15 mouse cellular contexts compared by ENCODE assay signal in genomic region chr13:60508054-60508453, GRCm38 (mm10).
A peak's percentile ranks its signal among the peaks of the same experiment; 100 is the strongest.
DNase-seq lines count a peak whose midpoint lies in the region; ATAC-seq and TF ChIP-seq lines count a peak whose summit lies in the region.
"Had no signal": no experiment of that assay in that cellular context is flagged by ENCODE, and none has a peak within 500 bp of the region (broad histone marks: within the 10 kb centered on the region; RNA-seq: fewer than 3 reads in every experiment).

No protein-coding gene starts in this region.

- no peak for DNase-seq in layer of hippocampus, adult 2 months (ENCODE audit: low spot score in 2 of 2)
- DNase-seq in layer of hippocampus, postnatal 36 days: no peak
- DNase-seq in embryonic facial prominence, embryonic 11.5 days (ENCODE audit: low spot score): peak; percentile 62
- peak; percentile 57 to 63 for DNase-seq in kidney, postnatal 25 days
- DNase-seq in cerebellum, adult 11 months: no peak
- no peak for DNase-seq in forebrain, embryonic 14.5 days (ENCODE audit: low spot score)
- no peak for DNase-seq in layer of hippocampus, adult 9-10 months (ENCODE audit: low spot score)
- DNase-seq: adrenal gland, postnatal 14 days; cerebellum, adult 9-11 months; forebrain, postnatal 0 days; spleen, adult 18-20 months had no signal

- H3K9me3 ChIP-seq in embryonic facial prominence, embryonic 11.5 days (replicated peaks; ENCODE audit: control insufficient read depth, low read length): no peaks in the 10 kb centered on the region
- no peaks in the 10 kb centered on the region for H3K9me3 ChIP-seq in forebrain, embryonic 14.5 days (replicated peaks; ENCODE audit: control insufficient read depth, low read length)
- H3K9me3 ChIP-seq: limb, embryonic 12.5 days; neural tube, embryonic 15.5 days had no signal

- no peak overlapping the region for H3K4me2 ChIP-seq in embryonic facial prominence, embryonic 11.5 days (ENCODE audit: low read depth, low read length)
- no peak overlapping the region for H3K4me2 ChIP-seq in forebrain, embryonic 14.5 days (ENCODE audit: low read length)
- H3K4me2 ChIP-seq: limb, embryonic 12.5 days; midbrain, embryonic 12.5 days; neural tube, embryonic 15.5 days had no signal

- H3K36me3 ChIP-seq in embryonic facial prominence, embryonic 11.5 days (replicated peaks; ENCODE audit: control insufficient read depth, insufficient read depth, low read depth, low read length): no peaks in the 10 kb centered on the region
- no peaks in the 10 kb centered on the region for H3K36me3 ChIP-seq in forebrain, embryonic 14.5 days (ENCODE audit: control insufficient read depth, insufficient read depth, low read length)
- H3K36me3 ChIP-seq: limb, embryonic 12.5 days; midbrain, embryonic 12.5 days; neural tube, embryonic 15.5 days had no signal

- no peaks in the 10 kb centered on the region for H3K27me3 ChIP-seq in embryonic facial prominence, embryonic 11.5 days (ENCODE audit: control insufficient read depth, insufficient read depth, low read length)
- H3K27me3 ChIP-seq in forebrain, embryonic 14.5 days (replicated peaks; ENCODE audit: control insufficient read depth, insufficient read depth, low read length): no peaks in the 10 kb centered on the region
- H3K27me3 ChIP-seq: limb, embryonic 12.5 days; neural tube, embryonic 15.5 days had no signal

- H3K27ac ChIP-seq in layer of hippocampus, adult 2 months: peak overlapping the region; percentile 48; the same call in 1 of the 2 replicates
- 0 out of 2 replicates have a peak overlapping the region, but pooled peaks have one; percentile 21 for H3K27ac ChIP-seq in embryonic facial prominence, embryonic 11.5 days (replicated peaks; ENCODE audit: low read depth, low read length)
- no peak overlapping the region for H3K27ac ChIP-seq in forebrain, embryonic 14.5 days (ENCODE audit: low read depth, low read length)
- H3K27ac ChIP-seq: limb, embryonic 12.5 days; midbrain, embryonic 12.5 days; neural tube, embryonic 15.5 days had no signal

- WGBS in embryonic facial prominence, embryonic 11.5 days: 30% methylated on average over 4 of the region's 4 CpGs
- WGBS in forebrain, embryonic 14.5 days: 88% methylated on average over 4 of the region's 4 CpGs

- no peak overlapping the region for H3K9ac ChIP-seq in embryonic facial prominence, embryonic 11.5 days (replicated peaks; ENCODE audit: low read length)
- H3K9ac ChIP-seq in forebrain, embryonic 14.5 days (ENCODE audit: low read length): no peak overlapping the region
- H3K9ac ChIP-seq: forebrain, postnatal 0 days; limb, embryonic 12.5 days; midbrain, embryonic 12.5 days; neural tube, embryonic 15.5 days had no signal

- H3K4me1 ChIP-seq in embryonic facial prominence, embryonic 11.5 days (ENCODE audit: control insufficient read depth, insufficient read depth, low read length): 0 out of 2 replicates have a peak, but pooled peaks cover 3% of the 10 kb centered on the region
- no peaks in the 10 kb centered on the region for H3K4me1 ChIP-seq in forebrain, embryonic 14.5 days (ENCODE audit: control insufficient read depth, insufficient read depth, low read length)
- H3K4me1 ChIP-seq: midbrain, embryonic 12.5 days; neural tube, embryonic 15.5 days had no signal

- no peak for ATAC-seq in embryonic facial prominence, embryonic 11.5 days (replicated peaks; ENCODE audit: insufficient number of reproducible peaks, low FRiP score, low TSS enrichment, low read depth)
- ATAC-seq in megakaryocyte, adult 5-6 weeks (ENCODE audit: poor library complexity, severe bottlenecking): peak; percentile 78
- no peak for ATAC-seq in forebrain, embryonic 14.5 days
- ATAC-seq: forebrain, postnatal 0 days had no signal

- H3K4me3 ChIP-seq in layer of hippocampus, adult 2 months: no peak overlapping the region
- H3K4me3 ChIP-seq in embryonic facial prominence, embryonic 11.5 days (ENCODE audit: low read depth, low read length): no peak overlapping the region
- no peak overlapping the region for H3K4me3 ChIP-seq in forebrain, embryonic 14.5 days (ENCODE audit: low read depth, low read length)
- H3K4me3 ChIP-seq: limb, embryonic 12.5 days; midbrain, embryonic 12.5 days; neural tube, embryonic 15.5 days had no signal

- no peak for TF ChIP-seq CTCF in layer of hippocampus, adult 2 months (conservative IDR thresholded peaks at IDR 0.05)

Comparison
In these comparisons a context has a peak if more than half of its experiments do, and no peak if none do; other contexts are left out.
1. DNase-seq: peak in embryonic facial prominence, embryonic 11.5 days (single experiment) and kidney, postnatal 25 days (2 of 2); none in layer of hippocampus, adult 2 months (0 of 2), layer of hippocampus, postnatal 36 days (0 of 2), cerebellum, adult 11 months (single experiment), forebrain, embryonic 14.5 days (single experiment) and layer of hippocampus, adult 9-10 months (single experiment).